22 mouse cellular contexts compared by ENCODE assay signal in the genomic region with DNA sequence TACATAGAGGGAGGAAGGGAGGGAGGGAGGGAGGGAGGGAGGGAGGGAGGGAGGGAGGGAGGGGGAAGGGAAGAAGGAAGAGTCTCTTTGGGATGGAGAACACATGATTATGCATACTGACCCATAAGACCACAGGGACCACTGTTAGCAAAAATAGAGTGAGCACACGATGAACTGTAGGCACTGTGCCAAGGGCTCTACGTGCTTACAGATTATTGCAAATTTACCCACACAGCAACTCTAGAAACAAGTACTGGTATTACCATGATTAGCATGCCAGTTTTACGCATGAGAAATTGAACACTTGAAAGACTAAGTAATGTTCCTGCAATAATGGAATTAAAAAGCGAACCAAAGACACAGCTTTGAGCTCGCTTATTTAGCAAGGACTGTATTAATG.
"Had no signal": no experiment of that assay in that cellular context is flagged by ENCODE, and none has a peak within 500 bp of the region (broad histone marks: within the 10 kb centered on the region; RNA-seq: fewer than 3 reads in every experiment).

No protein-coding gene starts in this region.

- H3K4me1 ChIP-seq: heart, embryonic 10.5 days; heart, embryonic 12.5 days; limb, embryonic 10.5 days had no signal

- H3K36me3 ChIP-seq: heart, embryonic 10.5 days; heart, embryonic 12.5 days; hindbrain, embryonic 13.5 days; hindbrain, embryonic 15.5 days; limb, embryonic 10.5 days; limb, embryonic 12.5 days; liver, embryonic 13.5 days had no signal

- H3K9ac ChIP-seq: heart, embryonic 12.5 days; hindbrain, embryonic 13.5 days; hindbrain, embryonic 15.5 days; limb, embryonic 12.5 days; liver, embryonic 13.5 days had no signal

- H3K4me3 ChIP-seq: heart, embryonic 10.5 days; heart, embryonic 12.5 days; hindbrain, embryonic 13.5 days; hindbrain, embryonic 15.5 days; layer of hippocampus, adult 2 months; left cerebral cortex, adult 2 months; limb, embryonic 10.5 days; limb, embryonic 12.5 days; liver, embryonic 13.5 days had no signal

- H3K4me2 ChIP-seq: heart, embryonic 12.5 days; hindbrain, embryonic 13.5 days; hindbrain, embryonic 15.5 days; limb, embryonic 12.5 days; liver, embryonic 11.5 days; liver, embryonic 13.5 days had no signal

- ATAC-seq: hindbrain, postnatal 0 days; intestine, embryonic 16.5 days had no signal

- DNase-seq: gastrocnemius, postnatal 14 days; gastrocnemius, postnatal 36 days; heart, adult 18-20 months; heart, postnatal 10 days; kidney, adult 11 months; kidney, adult 8-10 months; kidney, postnatal 10 days; kidney, postnatal 25 days; kidney, postnatal 4 days; liver; liver, embryonic 13.5 days had no signal

- H3K9me3 ChIP-seq: heart, embryonic 10.5 days; heart, embryonic 12.5 days; hindbrain, embryonic 13.5 days; hindbrain, embryonic 15.5 days; limb, embryonic 10.5 days; limb, embryonic 12.5 days; liver, embryonic 13.5 days had no signal

- H3K27ac ChIP-seq: heart, embryonic 10.5 days; hindbrain, embryonic 13.5 days; hindbrain, embryonic 15.5 days; hindbrain, postnatal 0 days; layer of hippocampus, adult 2 months; left cerebral cortex, adult 2 months; limb, embryonic 10.5 days; limb, embryonic 12.5 days; liver, embryonic 13.5 days had no signal

- H3K27me3 ChIP-seq: heart, embryonic 12.5 days; hindbrain, embryonic 13.5 days; hindbrain, embryonic 15.5 days; limb, embryonic 12.5 days; liver, embryonic 13.5 days had no signal
